Mouse (Mus musculus): ENCODE data around the gene Notch1. TPM values are rescaled to one million over a fixed set of nuclear protein-coding genes. Genes with fewer than 3 reads are reported as not detected.

Notch1 gene
- polyA plus RNA-seq, 1 experiment, result 36.4 TPM

- H3K4me1 ChIP-seq (ENCODE audit: control insufficient read depth, insufficient read depth, low read length), result peaks cover 13% of the 10 kb centered on the region
- no peak overlapping the region for H3K4me3 ChIP-seq (ENCODE audit: insufficient read depth, low read length)
- TF ChIP-seq POLR2A (IDR thresholded peaks at IDR 0.05; ENCODE audit: borderline replicate concordance, low read depth, low read length) (no peak), CTCF (IDR thresholded peaks at IDR 0.05; ENCODE audit: low read depth, low read length) (no peak)
- H3K27ac ChIP-seq (ENCODE audit: insufficient read depth, low read depth, low read length), result no peak overlapping the region
These were observed 56.3 kb downstream of the Notch1 start for GRCm38 (mm10) chr2:26460097-26460646.

GRCm38 (mm10) chr2:26459478-26459877 lies 57.0 kb downstream of the Notch1 start:
- TF ChIP-seq CTCF (IDR thresholded peaks at IDR 0.05; ENCODE audit: low read depth, low read length), result no peak
- no peak for TF ChIP-seq POLR2A (IDR thresholded peaks at IDR 0.05; ENCODE audit: borderline replicate concordance, low read depth, low read length)
- H3K4me1 ChIP-seq (ENCODE audit: control insufficient read depth, insufficient read depth, low read length), result peaks cover 15% of the 10 kb centered on the region
- no peak overlapping the region for H3K27ac ChIP-seq (ENCODE audit: insufficient read depth, low read depth, low read length)

GRCm38 (mm10) chr2:26458402-26459124 lies 57.9 kb downstream of the Notch1 start:
- H3K27ac ChIP-seq (ENCODE audit: insufficient read depth, low read depth, low read length), result no peak overlapping the region
- TF ChIP-seq POLR2A (IDR thresholded peaks at IDR 0.05; ENCODE audit: borderline replicate concordance, low read depth, low read length) (no peak), CTCF (IDR thresholded peaks at IDR 0.05; ENCODE audit: low read depth, low read length) (no peak)

More at GRCm38 (mm10) chr2:26459478-26459877, 57.0 kb downstream of the Notch1 start:
- H3K4me3 ChIP-seq (ENCODE audit: insufficient read depth, low read length), result no peak overlapping the region

GRCm38 (mm10) chr2:26449121-26450060 lies 67.1 kb downstream of the Notch1 start:
- Histone ChIP-seq H3K4me3 (ENCODE audit: insufficient read depth, low read length) (no peak overlapping the region), H3K27ac (ENCODE audit: insufficient read depth, low read depth, low read length) (no peak overlapping the region), H3K4me1 (ENCODE audit: control insufficient read depth, insufficient read depth, low read length) (peaks cover 6% of the 10 kb centered on the region)
- no peak for TF ChIP-seq POLR2A (IDR thresholded peaks at IDR 0.05; ENCODE audit: borderline replicate concordance, low read depth, low read length)
- peak; percentile 83 for TF ChIP-seq CTCF (IDR thresholded peaks at IDR 0.05; ENCODE audit: low read depth, low read length)

More at GRCm38 (mm10) chr2:26458402-26459124, 57.9 kb downstream of the Notch1 start:
- Histone ChIP-seq H3K4me3 (ENCODE audit: insufficient read depth, low read length) (no peak overlapping the region), H3K4me1 (ENCODE audit: control insufficient read depth, insufficient read depth, low read length) (peaks cover 15% of the 10 kb centered on the region)

GRCm38 (mm10) chr2:26447451-26447850 lies 69.0 kb downstream of the Notch1 start:
- no peak overlapping the region for H3K4me3 ChIP-seq (ENCODE audit: insufficient read depth, low read length)
- peaks cover 10% of the 10 kb centered on the region for H3K4me1 ChIP-seq (ENCODE audit: control insufficient read depth, insufficient read depth, low read length)
- no peak overlapping the region for H3K27ac ChIP-seq (ENCODE audit: insufficient read depth, low read depth, low read length)
- no peak for TF ChIP-seq POLR2A (IDR thresholded peaks at IDR 0.05; ENCODE audit: borderline replicate concordance, low read depth, low read length)
- no peak for TF ChIP-seq CTCF (IDR thresholded peaks at IDR 0.05; ENCODE audit: low read depth, low read length)

GRCm38 (mm10) chr2:26446671-26447070 lies 69.8 kb downstream of the Notch1 start:
- H3K4me1 ChIP-seq (ENCODE audit: control insufficient read depth, insufficient read depth, low read length), result peaks cover 10% of the 10 kb centered on the region
- H3K27ac ChIP-seq (ENCODE audit: insufficient read depth, low read depth, low read length), result no peak overlapping the region
- peak overlapping the region; percentile 83 for H3K4me3 ChIP-seq (ENCODE audit: insufficient read depth, low read length)
- TF ChIP-seq CTCF (IDR thresholded peaks at IDR 0.05; ENCODE audit: low read depth, low read length) (no peak), POLR2A (IDR thresholded peaks at IDR 0.05; ENCODE audit: borderline replicate concordance, low read depth, low read length) (no peak)

GRCm38 (mm10) chr2:26445666-26446445 lies 70.6 kb downstream of the Notch1 start:
- Histone ChIP-seq H3K4me3 (ENCODE audit: insufficient read depth, low read length) (peak overlapping the region; percentile 83), H3K4me1 (ENCODE audit: control insufficient read depth, insufficient read depth, low read length) (peaks cover 10% of the 10 kb centered on the region), H3K27ac (ENCODE audit: insufficient read depth, low read depth, low read length) (peak overlapping the region; percentile 72)
- TF ChIP-seq POLR2A (IDR thresholded peaks at IDR 0.05; ENCODE audit: borderline replicate concordance, low read depth, low read length) (no peak), CTCF (IDR thresholded peaks at IDR 0.05; ENCODE audit: low read depth, low read length) (no peak)

GRCm38 (mm10) chr2:26444946-26445665 lies 71.4 kb downstream of the Notch1 start, which contains the start of gene Sec16a:
Sec16a (minus strand) TSS chr2:26445216.
- Histone ChIP-seq H3K4me3 (ENCODE audit: insufficient read depth, low read length) (peak within 1 kb of the TSS; percentile 83), H3K4me1 (ENCODE audit: control insufficient read depth, insufficient read depth, low read length) (peaks cover 10% of the 10 kb centered on the region), H3K27ac (ENCODE audit: insufficient read depth, low read depth, low read length) (peak within 1 kb of the TSS; percentile 72)
- TF ChIP-seq POLR2A (IDR thresholded peaks at IDR 0.05; ENCODE audit: borderline replicate concordance, low read depth, low read length), result no peak
- no peak for TF ChIP-seq CTCF (IDR thresholded peaks at IDR 0.05; ENCODE audit: low read depth, low read length)
